Comparison of ENCODE assay signal across 8 mouse cellular contexts in the genomic region with DNA sequence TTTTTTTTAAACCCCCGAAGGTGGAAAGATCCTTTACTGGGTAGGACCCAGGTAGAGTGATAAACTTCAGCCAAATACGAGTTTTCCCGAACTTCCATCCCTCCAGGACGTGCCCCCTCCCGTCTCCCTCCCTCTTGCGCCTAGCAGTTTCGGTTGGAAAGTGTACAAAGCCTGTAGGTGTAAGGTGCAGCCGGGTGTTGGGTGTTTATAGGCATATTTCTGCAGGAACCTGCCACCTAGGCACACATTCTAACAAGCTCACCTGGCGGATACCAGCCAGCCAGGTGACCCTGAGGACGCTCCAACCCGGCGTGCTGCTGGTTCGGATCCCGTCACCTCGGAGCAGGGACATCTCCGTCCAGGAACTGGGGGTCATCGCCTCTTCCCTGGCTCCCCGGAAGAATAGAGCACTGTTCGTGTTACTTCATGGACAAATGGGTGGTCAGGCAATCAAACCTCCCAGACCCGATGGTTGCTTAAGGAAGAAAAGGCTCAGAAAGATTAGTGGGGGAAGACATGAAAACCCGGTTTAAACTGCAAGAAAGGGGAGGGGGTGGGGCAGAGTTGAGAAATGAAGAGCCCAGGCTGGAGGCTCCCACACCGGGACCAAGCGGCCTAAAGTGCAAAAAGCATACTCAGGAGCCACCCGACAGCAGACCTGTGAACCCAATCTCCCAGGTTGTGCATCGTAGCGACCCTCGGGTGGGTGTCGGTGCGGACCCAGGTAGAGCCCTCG. TPM values are rescaled to one million over a fixed set of nuclear protein-coding genes. Genes with fewer than 3 reads are reported as not detected.
DNase-seq lines count a peak whose midpoint lies in the region; ATAC-seq and TF ChIP-seq lines count a peak whose summit lies in the region.

No protein-coding gene starts in this region.

- no peaks in the 10 kb centered on the region for H3K36me3 ChIP-seq in forebrain, embryonic 12.5 days (replicated peaks)
- no peaks in the 10 kb centered on the region for H3K36me3 ChIP-seq in kidney, postnatal 0 days (ENCODE audit: insufficient read depth, low read length)
- H3K36me3 ChIP-seq in midbrain, postnatal 0 days (ENCODE audit: insufficient read depth, low read length) = no peaks in the 10 kb centered on the region

- H3K27ac ChIP-seq in forebrain, embryonic 12.5 days = peak overlapping the region; percentile 0; the same call in 1 of the 2 replicates
- peak overlapping the region; percentile 90 for H3K27ac ChIP-seq in kidney, postnatal 0 days
- no peak overlapping the region for H3K27ac ChIP-seq in midbrain, postnatal 0 days (ENCODE audit: low read depth, low read length)

- ATAC-seq in CD4-positive, CD25-positive, alpha-beta regulatory T cell, adult 4 months = no peak
- ATAC-seq in forebrain, embryonic 12.5 days (ENCODE audit: low FRiP score) = no peak
- no peak for ATAC-seq in kidney, postnatal 0 days (replicated peaks; ENCODE audit: low FRiP score, low read depth)
- ATAC-seq in midbrain, postnatal 0 days (ENCODE audit: low FRiP score) = no peak
- no peak for ATAC-seq in monocyte, adult 5-6 weeks (replicated peaks; ENCODE audit: insufficient number of reproducible peaks, low FRiP score, low TSS enrichment, poor library complexity, severe bottlenecking)

- H3K27me3 ChIP-seq in forebrain, embryonic 12.5 days = peaks cover 42% of the 10 kb centered on the region
- no peaks in the 10 kb centered on the region for H3K27me3 ChIP-seq in kidney, postnatal 0 days (ENCODE audit: insufficient read depth, low read length)
- peaks cover 49% of the 10 kb centered on the region for H3K27me3 ChIP-seq in midbrain, postnatal 0 days (ENCODE audit: insufficient read depth, low read length)

- peaks cover 60% of the 10 kb centered on the region for H3K4me1 ChIP-seq in forebrain, embryonic 12.5 days
- H3K4me1 ChIP-seq in kidney, postnatal 0 days (replicated peaks; ENCODE audit: insufficient read depth, low read length) = peaks cover 18% of the 10 kb centered on the region
- peaks cover 21% of the 10 kb centered on the region for H3K4me1 ChIP-seq in midbrain, postnatal 0 days (ENCODE audit: insufficient read depth, low read length)

- no peak for TF ChIP-seq CTCF in kidney, postnatal 0 days (IDR thresholded peaks at IDR 0.05; ENCODE audit: low read depth)
- no peak for TF ChIP-seq CTCF in midbrain, postnatal 0 days (IDR thresholded peaks at IDR 0.05)

- H3K4me2 ChIP-seq in forebrain, embryonic 12.5 days = peak overlapping the region; percentile 82
- peak overlapping the region; percentile 91 for H3K4me2 ChIP-seq in kidney, postnatal 0 days (ENCODE audit: low read length)
- peak overlapping the region; percentile 88 for H3K4me2 ChIP-seq in midbrain, postnatal 0 days (ENCODE audit: low read depth, low read length, poor library complexity, severe bottlenecking)

- H3K4me3 ChIP-seq in forebrain, embryonic 12.5 days (replicated peaks) = peak overlapping the region; percentile 76
- H3K4me3 ChIP-seq in kidney, postnatal 0 days (replicated peaks; ENCODE audit: low read depth, low read length) = peak overlapping the region; percentile 80
- H3K4me3 ChIP-seq in midbrain, postnatal 0 days (ENCODE audit: low read depth, low read length) = peak overlapping the region; percentile 22; the same call in 1 of the 2 replicates

- WGBS in forebrain, embryonic 12.5 days = under 1% methylated on average over 30 of the region's 30 CpGs
- 1% methylated on average over 30 of the region's 30 CpGs for WGBS in kidney, postnatal 0 days
- under 1% methylated on average over 30 of the region's 30 CpGs for WGBS in midbrain, postnatal 0 days

- peak overlapping the region; percentile 33 for H3K9ac ChIP-seq in forebrain, embryonic 12.5 days
- H3K9ac ChIP-seq in kidney, postnatal 0 days (ENCODE audit: low read depth, low read length) = peak overlapping the region; percentile 59
- no peak overlapping the region for H3K9ac ChIP-seq in midbrain, postnatal 0 days (replicated peaks; ENCODE audit: low read length, poor library complexity, severe bottlenecking)

- no peaks in the 10 kb centered on the region for H3K9me3 ChIP-seq in forebrain, embryonic 12.5 days
- H3K9me3 ChIP-seq in kidney, postnatal 0 days (replicated peaks; ENCODE audit: low read length) = no peaks in the 10 kb centered on the region
- no peaks in the 10 kb centered on the region for H3K9me3 ChIP-seq in midbrain, postnatal 0 days (ENCODE audit: low read length)

- DNase-seq in CD4-positive, CD25-positive, alpha-beta regulatory T cell, adult 2 months (ENCODE audit: low read depth, low spot score) = peak; percentile 61
- DNase-seq in B cell, adult 2 months = peak; percentile 33 to 41
- DNase-seq in kidney, postnatal 0 days (ENCODE audit: low spot score) = peak; percentile 44
- no peak for DNase-seq in midbrain, postnatal 0 days (ENCODE audit: low spot score)
- no peak for DNase-seq in cerebellum, postnatal 4 days (ENCODE audit: low spot score in 2 of 2)

RNA-seq across cellular contexts. Expression of gene Ccnd2, which starts 2.1 kb away (rescaled TPM):
- 100 to 1,000 TPM; 616 to 775 TPM for polyA plus RNA-seq in CD4-positive, CD25-positive, alpha-beta regulatory T cell, adult 4 months (2017; shearing (Covaris generic))
- polyA plus RNA-seq in forebrain, embryonic 12.5 days (2016; fragmentation: Nextera tagmentation; extraction: Ambion mirVana) = 1,349 and 1,505 TPM in 2 replicates
- polyA plus RNA-seq in kidney, postnatal 0 days (2015; fragmentation: Nextera tagmentation; extraction: Ambion mirVana) = 364 and 419 TPM in 2 replicates
- total RNA-seq in midbrain, postnatal 0 days (2014; rRNA removed) = 13.9 and 14.5 TPM in 2 replicates
- polyA plus RNA-seq in midbrain, postnatal 0 days (2015; fragmentation: Nextera tagmentation; extraction: Ambion mirVana) = 95.6 and 106 TPM in 2 replicates
- total RNA-seq in monocyte, adult 5-6 weeks (2017) = 30.4 to 97.0 TPM (median 61.4 TPM) in 3 replicates

RNA-seq across cellular contexts. Expression of gene Tigar, which starts 44.8 kb away (rescaled TPM):
- polyA plus RNA-seq in CD4-positive, CD25-positive, alpha-beta regulatory T cell, adult 4 months (2017; shearing (Covaris generic)) = 10 to 100 TPM in 1 of 2 experiments, 1 to 10 TPM in 1; 7.6 to 10.6 TPM
- polyA plus RNA-seq in forebrain, embryonic 12.5 days (2016; fragmentation: Nextera tagmentation; extraction: Ambion mirVana) = 8.8 and 9.9 TPM in 2 replicates
- 2.6 and 2.8 TPM in 2 replicates for polyA plus RNA-seq in kidney, postnatal 0 days (2015; fragmentation: Nextera tagmentation; extraction: Ambion mirVana)
- 6.1 and 6.7 TPM in 2 replicates for total RNA-seq in midbrain, postnatal 0 days (2014; rRNA removed)
- polyA plus RNA-seq in midbrain, postnatal 0 days (2015; fragmentation: Nextera tagmentation; extraction: Ambion mirVana) = 4.6 and 5.0 TPM in 2 replicates
- 3.1 to 8.6 TPM (median 4.5 TPM) in 3 replicates for total RNA-seq in monocyte, adult 5-6 weeks (2017)

Comparison
In these comparisons a context has a peak if more than half of its experiments do, and no peak if none do; other contexts are left out.
1. DNase-seq: peak in CD4-positive, CD25-positive, alpha-beta regulatory T cell, adult 2 months (single experiment), B cell, adult 2 months (2 of 2) and kidney, postnatal 0 days (single experiment); none in midbrain, postnatal 0 days (single experiment) and cerebellum, postnatal 4 days (0 of 2).
2. H3K4me3 ChIP-seq: peak in every context shown above with its lines; median percentile 80 in kidney, postnatal 0 days; 76 in forebrain, embryonic 12.5 days; 22 in midbrain, postnatal 0 days.
3. Peak in every context shown above with its lines, with median percentiles within 50 percentile points of each other: H3K4me2 ChIP-seq.